Mouse (Mus musculus) WW6 (cell line): ENCODE data around the gene B3galt4.
"Not testable (repeated sequence)": the region's sequence is repeated elsewhere in the genome, so short reads cannot be mapped to it uniquely, and the experiment has no call there.

ENCODE experiments used
- DNase-seq: peaks from one replicate; pipeline ENCODE4 v3.0.0-alpha.2; 2013; ENCODE audit warnings: low read depth, low spot score

Gene B3galt4

DNA sequence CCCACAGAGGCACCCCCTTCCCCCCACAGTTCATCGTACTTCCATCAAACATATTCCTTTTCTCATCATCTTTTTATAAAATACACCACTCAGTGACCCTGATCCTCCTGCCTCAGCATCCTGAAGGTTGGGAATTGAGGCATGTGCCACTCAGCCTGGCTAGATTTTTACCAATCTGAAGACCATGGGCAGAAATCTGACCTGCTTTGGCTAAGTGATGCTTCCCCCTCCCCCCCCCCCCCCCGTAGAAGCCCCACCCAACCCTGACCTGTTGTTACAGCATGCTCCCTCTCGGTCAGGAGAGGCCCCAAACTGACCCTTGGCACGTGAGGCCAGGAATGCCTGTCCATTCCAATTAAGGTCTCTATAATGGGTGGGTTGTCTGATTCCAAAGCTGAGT is 46.5 kb downstream of the B3galt4 start, which contains the start of gene Platr17:
TSS of gene Platr17 (plus strand) at position 301 of the 400 bp plus-strand sequence.
- DNase-seq: not testable (repeated sequence)

DNA sequence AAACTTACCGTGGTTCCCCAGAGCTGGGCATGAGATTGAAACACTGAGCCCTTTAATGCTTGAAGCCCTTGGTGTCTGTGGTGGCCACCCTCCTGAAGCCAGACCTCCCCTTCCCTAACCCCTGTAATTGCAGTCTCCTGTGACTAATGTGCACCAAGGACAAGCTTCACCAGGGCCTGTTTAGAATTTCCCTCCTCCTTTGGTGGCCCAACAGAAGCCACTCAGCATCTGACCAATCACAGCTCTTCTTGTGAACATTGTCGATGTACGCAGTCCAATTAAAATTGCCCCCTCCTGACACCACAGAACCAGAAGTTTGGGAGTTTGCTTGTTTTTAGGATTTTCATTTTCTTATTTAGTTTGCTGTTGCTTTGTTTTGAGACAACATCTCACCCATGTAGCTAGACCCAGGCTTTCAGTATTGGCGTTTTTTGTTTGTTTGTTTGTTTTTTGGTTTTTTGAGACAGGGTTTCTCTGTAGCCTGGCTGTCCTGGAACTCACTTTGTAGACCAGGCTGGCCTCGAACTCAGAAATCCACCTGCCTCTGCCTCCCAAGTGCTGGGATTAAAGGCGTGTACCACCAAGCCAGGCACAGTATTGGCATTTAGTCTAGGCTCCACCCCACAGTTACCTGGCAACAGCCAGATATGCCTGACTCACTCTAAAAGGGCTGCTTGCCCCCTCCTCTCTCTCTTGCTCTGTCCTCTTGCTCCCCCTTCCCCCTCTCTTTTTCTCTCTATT is 47.2 kb downstream of the B3galt4 start:
- DNase-seq: not testable (repeated sequence)

- no peak for DNase-seq
Observed at GRCm38 (mm10) chr17:33902491-33902890, 48.8 kb downstream of the B3galt4 start.

DNA sequence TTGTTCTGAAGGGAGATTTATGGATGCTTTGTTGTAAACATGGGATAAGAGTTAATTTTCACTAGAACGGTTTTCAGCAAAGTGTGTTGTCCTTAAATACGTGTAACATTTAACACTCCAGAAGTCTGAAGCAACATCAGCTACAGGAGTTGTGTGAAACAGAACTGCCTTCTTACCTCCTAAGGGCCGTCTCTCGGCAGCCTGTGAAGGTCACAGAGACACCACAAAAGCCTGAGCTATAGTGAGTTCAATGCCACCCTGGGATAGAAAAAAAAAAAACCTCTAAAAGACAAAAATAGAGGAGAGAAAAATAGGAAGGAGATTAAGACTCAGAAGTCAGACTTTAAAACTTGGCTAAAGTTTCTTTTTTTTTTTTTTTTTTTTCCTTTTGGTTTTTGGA is 49.2 kb downstream of the B3galt4 start:
- DNase-seq: no peak

GRCm38 (mm10) chr17:33901653-33902052 is 49.6 kb downstream of the B3galt4 start:
- no peak for DNase-seq

DNA sequence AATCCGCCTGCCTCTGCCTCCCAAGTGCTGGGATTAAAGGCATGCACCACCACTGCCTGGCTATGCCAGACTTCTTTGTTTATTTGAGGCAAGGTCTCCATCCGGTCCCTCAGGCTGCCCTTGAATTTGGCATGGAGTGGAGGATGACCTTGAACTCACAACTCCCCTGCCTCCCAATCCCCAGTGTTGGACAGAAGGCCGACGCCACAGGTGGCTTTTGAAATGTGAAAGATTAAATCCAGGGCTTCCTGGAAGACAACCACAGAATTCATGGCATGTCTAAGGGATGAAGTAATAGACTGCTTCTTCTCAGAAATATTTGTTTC is 50.3 kb downstream of the B3galt4 start:
- DNase-seq: no peak

GRCm38 (mm10) chr17:33900281-33900988 is 50.9 kb downstream of the B3galt4 start:
- no peak for DNase-seq
